Mouse (Mus musculus) 3T3-L1 (cell line): ENCODE measurements around the gene Slc9c1.

Experiments
- DNase-seq: peaks from one replicate; pipeline ENCODE4 v3.0.0-alpha.2; 2015; ENCODE audit warnings: low read depth, low spot score

Gene Slc9c1

DNA sequence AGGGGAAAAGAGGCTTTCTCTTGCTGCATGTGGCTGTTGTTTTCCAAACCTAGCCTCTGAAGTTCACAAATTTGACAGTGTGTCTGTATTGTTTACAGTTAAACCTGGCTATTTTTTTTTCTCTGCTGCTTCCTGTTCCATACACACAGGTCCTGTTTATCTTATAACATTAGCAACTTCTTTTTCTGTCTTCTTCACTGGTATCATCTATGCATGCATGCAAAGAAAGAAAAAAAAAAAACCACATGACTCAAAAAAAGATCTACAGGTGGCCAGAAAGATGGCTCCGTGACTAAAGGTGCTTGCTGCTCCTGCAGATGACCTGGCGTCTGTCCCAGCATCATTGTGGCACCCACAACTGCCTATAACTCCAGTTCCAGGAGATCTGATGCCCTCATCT is 90.2 kb downstream of the Slc9c1 start:
- no peak for DNase-seq

DNA sequence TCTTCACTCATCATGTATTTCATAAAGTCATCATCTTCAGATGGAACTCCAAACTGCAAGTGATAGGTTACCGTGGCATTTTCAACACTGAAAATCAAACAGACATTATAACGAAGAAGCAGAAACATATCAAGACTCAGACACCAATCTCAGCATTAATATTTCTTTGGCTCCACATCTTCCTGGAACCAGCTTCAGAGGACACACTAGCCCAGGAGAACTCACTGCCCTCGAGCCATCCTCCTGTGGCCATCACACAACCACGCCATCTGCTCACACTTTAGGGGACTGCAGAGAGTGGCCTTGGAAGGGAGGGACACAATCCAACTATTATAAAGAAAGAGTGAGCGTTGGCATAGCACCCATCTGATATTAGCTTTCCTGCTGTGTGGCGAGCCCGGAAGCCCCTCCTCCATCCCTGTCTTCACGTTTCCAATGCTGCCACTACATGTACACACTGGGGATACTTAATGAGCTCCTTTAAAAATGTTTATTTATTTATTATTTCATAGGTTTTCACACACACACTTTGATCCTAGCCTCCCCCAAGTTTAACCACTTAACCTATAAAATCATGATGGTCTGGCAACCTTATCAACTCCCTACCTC is 94.5 kb downstream of the Slc9c1 start:
- no peak for DNase-seq

DNA sequence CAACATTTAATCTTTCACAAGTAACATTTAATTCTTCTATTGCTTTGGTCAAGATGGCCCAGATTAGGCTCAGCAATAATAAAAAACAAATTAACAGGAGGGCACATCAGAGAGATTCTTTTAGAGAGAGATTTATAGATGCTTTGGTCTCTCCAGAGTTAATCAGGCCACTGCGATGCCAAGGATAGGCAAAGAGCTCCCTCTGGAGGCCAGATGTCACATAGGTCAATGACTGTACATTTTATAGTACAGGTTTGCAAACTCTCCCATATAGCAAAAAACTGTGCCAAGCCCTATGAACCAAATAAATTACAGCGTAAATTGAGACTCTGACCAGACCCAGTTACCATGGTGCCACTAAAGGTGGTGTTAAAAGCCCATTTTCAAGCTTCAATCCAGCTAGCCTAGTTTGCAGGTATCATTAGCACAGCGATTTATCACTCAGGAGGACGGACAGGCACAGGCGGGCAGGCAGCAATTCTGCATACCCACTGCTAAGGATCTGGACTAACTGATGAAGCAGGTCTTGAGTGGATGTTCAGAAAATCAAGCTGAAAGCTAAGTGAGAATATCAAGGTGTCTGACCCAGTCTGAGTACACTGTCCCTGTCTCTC is 95.3 kb downstream of the Slc9c1 start:
- peak; percentile 84 for DNase-seq

DNA sequence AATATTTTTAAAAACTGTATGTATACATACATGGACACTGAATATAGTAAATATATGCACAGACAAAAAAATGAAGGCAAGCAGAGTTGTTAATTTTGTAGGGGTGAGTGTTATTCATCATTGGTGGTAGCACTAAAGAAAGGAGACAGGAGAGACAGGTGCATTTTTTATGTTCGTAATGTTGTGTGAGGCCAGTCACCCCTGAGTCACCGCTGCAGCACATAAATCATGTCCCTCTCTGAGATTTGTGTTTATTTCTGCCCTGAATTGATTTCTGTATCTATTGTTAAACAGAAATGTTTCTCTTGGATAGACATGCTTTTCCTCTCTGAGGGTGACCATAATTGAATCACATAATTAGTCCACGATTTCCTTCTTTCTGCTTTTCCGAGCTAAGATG is 97.3 kb downstream of the Slc9c1 start:
- DNase-seq, result no peak

DNA sequence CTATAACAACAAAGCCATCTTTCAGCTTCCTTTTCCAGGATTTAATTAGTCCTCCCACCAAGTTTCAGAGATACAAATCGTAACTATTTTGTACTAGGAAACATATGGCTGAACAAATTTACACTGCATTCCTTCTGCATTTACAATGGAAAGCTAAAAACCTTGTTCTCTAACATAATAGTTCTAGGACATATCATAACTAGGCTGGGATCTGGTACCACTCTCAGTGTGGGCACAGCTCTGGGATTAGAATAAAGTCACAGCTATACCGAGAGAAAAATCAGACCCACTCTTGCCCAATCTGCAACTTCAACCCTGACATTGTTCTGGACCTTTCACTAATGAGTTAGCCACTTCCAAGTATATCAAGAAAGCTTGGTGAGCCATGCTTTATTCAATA is 100.7 kb downstream of the Slc9c1 start:
- DNase-seq, result no peak

DNA sequence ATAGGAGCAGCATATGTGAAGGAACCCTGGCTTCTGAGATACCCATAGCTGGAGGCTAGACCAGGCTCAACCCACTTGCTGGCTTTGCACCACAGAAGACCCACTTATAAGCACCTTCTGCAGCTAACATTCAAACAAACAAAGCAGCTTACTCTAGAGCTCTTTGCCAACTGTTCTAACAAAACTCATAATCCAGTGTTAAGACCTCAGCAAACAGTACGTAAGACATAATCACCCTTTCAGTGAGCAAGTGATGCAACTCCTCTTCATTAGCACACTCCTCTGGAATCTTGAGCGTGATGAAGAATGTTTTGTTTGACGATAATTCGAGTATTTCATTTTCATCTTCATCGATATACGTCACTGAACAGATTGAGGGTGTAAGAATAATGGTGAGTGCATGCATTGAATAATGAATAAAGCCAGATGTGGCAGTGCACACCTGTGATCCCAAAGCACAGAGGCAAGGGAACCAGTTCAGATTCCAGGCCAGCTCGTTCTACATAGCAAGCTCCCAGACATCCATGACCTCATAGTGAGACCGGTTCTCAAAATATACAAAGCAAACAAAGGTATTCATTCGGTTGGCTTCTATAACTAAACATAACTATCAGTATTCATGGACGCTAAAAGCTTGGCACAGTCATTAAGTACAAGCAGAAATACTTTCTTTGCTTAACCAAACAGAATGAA is 105.1 kb downstream of the Slc9c1 start:
- no peak for DNase-seq

DNA sequence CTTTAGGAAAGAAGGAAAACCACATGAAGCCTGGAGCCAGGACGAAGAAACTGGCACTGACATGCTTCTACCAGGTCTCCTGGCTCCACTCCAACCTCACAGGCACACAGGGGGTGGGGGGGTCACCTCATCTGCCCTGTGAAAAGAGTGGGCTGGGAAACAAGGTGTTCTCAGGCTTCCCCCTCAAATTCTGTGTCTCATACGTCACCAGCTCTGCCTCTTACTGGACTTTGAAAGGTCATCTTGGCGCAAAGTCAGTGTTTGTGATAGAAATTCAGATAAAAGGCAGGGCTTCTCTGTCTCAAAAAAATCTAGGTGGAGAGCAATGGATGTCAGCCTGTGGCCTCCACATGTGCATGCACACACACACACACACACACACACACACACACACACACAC is 106.2 kb downstream of the Slc9c1 start:
- DNase-seq, result no peak

DNA sequence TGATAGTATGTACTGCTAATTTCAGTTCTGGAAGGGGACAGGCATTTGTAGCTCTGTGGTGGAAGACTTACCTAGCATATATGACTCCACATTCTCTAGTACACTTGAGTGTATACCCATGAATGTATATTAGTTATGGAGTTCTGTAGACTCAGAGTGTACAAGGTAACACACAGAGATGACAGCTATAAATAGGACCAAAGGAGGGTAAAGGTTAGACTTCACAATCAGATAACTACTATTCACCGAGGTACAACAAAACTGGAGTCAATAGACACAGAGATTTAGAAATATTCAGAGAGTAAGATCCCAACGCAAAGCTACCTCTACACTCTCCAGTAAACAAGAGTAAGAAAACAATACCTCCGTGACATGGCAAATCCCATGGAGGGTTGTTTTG is 108.8 kb downstream of the Slc9c1 start:
- no peak for DNase-seq

DNA sequence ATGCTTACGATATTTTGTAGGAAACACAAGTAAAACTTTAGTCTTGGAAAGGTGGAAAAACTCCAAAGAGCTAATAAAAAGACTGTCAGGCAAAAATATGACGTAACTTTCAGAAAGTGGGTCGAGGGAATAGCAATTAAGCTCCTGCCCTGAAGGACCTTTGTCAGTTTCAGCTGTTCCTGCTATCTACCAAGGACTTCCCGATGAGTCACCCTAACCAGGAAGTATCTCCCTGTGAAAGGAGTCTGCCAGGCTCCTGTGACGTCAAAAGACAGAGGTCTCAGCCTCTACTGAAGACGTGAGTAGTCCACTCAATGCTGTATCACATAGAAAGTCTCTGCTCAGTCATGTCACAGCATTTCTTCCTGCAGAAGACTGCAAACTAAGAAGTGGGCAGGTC is 109.3 kb downstream of the Slc9c1 start:
- DNase-seq, result peak; percentile 36

DNA sequence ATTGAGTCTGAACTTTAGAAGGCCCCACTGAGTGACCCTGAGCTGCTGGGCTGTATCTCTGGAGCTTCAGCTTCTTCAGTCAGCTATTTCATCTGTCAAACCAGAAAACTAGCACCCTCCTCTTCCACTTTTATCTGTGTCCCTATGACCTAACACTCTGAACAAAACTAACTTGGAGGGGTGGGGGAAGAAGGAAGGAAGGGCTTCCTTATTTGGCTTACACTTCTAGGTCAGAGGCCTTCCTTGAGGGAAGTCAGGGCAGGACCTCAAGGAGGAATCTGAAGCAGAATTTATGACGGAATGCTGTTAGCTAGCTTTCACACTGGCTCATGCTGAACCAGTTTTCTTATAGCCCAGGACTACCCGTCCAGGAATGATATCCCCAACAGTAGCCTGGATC is 116.4 kb downstream of the Slc9c1 start:
- no peak for DNase-seq

DNA sequence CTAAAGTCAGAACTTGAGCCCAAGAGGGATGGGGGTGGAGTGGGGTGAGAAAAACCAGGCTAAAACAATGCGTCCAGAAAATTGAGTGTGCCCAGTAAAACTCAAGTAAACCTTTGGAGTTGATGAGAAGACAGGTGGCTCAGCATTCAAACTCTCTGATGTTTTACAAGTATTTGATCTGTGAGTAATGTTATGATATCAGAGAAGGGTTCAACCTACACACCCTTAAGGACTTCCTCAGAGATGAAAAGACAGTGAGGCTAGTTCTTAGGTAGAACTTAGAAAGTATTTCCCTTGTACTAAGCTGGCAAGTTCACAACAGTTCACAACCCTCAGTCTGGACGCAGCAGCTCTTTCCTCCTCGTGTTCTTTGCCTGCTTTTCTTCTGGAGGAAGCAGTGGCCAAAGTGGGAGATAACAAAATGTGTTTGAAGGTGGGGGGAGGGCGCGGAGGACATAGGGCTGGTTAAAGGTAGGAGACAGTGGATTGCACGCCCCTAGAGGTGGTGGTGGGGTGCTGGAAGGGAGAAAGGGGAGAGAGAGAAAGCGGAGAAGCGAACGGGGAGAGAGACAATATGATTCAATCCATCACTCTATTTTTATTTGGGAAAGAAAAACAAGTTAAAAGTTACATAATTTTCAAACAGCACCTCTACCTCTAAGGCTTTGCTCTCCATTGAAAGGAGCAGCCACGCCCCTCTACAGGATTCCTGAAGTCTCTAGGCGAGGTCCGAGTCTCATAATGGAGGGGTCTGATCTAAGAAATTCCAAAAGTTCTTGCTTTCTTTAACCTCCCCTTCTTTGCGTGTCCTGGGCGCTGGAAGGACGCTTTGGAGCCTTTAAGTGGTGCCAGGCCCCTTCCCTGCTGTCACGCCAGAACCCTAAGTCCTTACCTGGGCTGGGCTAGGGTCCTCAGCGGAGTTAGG is 118.2 kb downstream of the Slc9c1 start:
- no peak for DNase-seq

DNA sequence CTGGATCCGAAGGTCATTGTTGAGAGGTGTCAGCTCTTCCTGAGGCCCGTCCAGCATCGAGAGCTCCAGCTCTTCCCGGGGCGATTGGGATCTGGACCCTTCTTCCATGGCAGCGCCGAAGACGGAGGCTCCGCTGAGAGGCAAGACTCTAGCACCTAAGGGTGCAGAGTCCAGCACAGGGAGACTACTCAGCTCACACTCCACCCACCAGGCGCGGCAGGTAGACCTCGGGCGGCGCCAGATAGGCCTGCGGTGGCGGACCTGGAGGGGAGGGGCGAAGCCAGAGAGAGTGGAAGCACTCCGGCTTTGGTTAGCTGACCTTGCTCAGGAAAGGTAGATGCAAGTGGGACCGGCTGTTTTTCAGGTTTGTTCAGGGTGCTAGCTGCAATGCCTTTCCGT is 118.8 kb downstream of the Slc9c1 start, which contains the start of gene BC016579:
Gene BC016579, minus strand, starts transcription at position 135 of the 399 bp plus-strand sequence.
- DNase-seq, result no peak

DNA sequence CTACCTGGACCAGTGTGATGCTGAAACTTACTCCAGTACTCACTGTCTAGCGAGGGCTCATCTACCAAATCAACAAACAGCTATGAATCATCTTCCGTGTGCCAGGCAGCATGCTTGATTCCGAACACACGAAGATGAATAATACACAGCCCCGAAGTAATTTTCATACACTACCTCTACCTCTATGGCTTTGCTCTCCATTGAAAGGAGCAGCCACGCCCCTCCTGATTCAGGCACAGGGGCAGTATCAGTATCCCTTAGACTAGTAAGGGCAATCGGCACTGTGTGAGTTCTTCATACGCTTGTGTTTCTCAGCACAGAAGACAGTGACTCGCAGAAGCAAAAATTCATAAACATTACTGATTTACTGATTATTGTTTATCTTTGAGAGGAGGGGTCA is 119.4 kb downstream of the Slc9c1 start:
- DNase-seq, result no peak
